Mouse (Mus musculus) hindbrain, postnatal 0 days (tissue): ENCODE measurements around the gene Rnf222. TPM values are rescaled to one million over a fixed set of nuclear protein-coding genes. Genes with fewer than 3 reads are reported as not detected.

Source experiments
- ATAC-seq: fragments of 200-750 bp; cut with Nextera tagmentation; 2 replicates; pipeline ENCODE4 v1.8.0; 2017; ENCODE audit warnings: mild to moderate bottlenecking, moderate TSS enrichment, moderate library complexity
- DNase-seq: peaks from one replicate; pipeline ENCODE4 v3.0.0-alpha.2; 2015; ENCODE audit warnings: low spot score
- H3K27ac ChIP-seq: fragments of 300-500 bp; sonication (generic); 2 replicates; pipeline ENCODE4 v1.5.1; 2014; ENCODE audit warnings: mild to moderate bottlenecking
- H3K27me3 ChIP-seq: fragments of 300-500 bp; sonication (generic); 2 replicates; pipeline ENCODE4 v1.6.1; 2014; ENCODE audit warnings: low read length, mixed read lengths; ENCODE audit not compliant: insufficient read depth
- H3K36me3 ChIP-seq: fragments of 300-500 bp; sonication (generic); 2 replicates; pipeline ENCODE4 v1.6.1; 2014; ENCODE audit warnings: low read length, mixed read lengths; ENCODE audit not compliant: insufficient read depth
- H3K4me1 ChIP-seq: fragments of 300-500 bp; sonication (generic); 2 replicates; pipeline ENCODE4 v1.6.1; 2014; ENCODE audit warnings: antibody characterized with exemption, low read length, mixed read lengths; ENCODE audit not compliant: insufficient read depth
- H3K4me2 ChIP-seq: fragments of 300-500 bp; sonication (generic); 2 replicates; pipeline ENCODE4 v1.6.1; 2014; ENCODE audit warnings: low read depth, mild to moderate bottlenecking, low read length, moderate library complexity, mixed read lengths
- H3K4me3 ChIP-seq: fragments of 300-500 bp; sonication (generic); 2 replicates; pipeline ENCODE4 v1.5.1; 2014; ENCODE audit warnings: low read length
- H3K9ac ChIP-seq: fragments of 300-500 bp; sonication (generic); replicated peaks from 2 replicates; pipeline ENCODE4 v1.6.1; 2014; ENCODE audit warnings: mild to moderate bottlenecking, low read length, moderate library complexity, mixed read lengths
- H3K9me3 ChIP-seq: fragments of 300-500 bp; sonication (generic); 2 replicates; pipeline ENCODE4 v1.6.1; 2016; ENCODE audit warnings: low read length, mixed read lengths
- CTCF ChIP-seq: IDR thresholded peaks from 2 replicates; pipeline ENCODE4 v1.5.1; 2016; ENCODE audit warnings: antibody characterized with exemption, control low read depth, low read depth
- WGBS: fragments of 180-500 bp; shearing (Covaris S2); extraction: QIAGEN DNeasy Blood & Tissue Kit; methylation state at CpG from one replicate; pipeline ENCODE4 v1.1.7; 2014; 5-methylcytosine and 5-hydroxymethylcytosine counted together
- polyA plus RNA-seq: library from polyadenylated mRNA; unstranded; fragments of >200 nt; fragmentation: Nextera tagmentation; extraction: Ambion mirVana; gene quantifications from 2 replicates; pipeline ENCODE4 v1.2.1, GENCODE M21; 2015
- total RNA-seq: library from RNA; depleted of rRNA; stranded (reverse); fragments of >200 nt; gene quantifications from 2 replicates; pipeline ENCODE4 v1.2.3, GENCODE M21; 2014

The Rnf222 gene
- total and polyA plus RNA-seq, 2 experiments from 2014 or later: 0.16 TPM; not detected in 1

DNA sequence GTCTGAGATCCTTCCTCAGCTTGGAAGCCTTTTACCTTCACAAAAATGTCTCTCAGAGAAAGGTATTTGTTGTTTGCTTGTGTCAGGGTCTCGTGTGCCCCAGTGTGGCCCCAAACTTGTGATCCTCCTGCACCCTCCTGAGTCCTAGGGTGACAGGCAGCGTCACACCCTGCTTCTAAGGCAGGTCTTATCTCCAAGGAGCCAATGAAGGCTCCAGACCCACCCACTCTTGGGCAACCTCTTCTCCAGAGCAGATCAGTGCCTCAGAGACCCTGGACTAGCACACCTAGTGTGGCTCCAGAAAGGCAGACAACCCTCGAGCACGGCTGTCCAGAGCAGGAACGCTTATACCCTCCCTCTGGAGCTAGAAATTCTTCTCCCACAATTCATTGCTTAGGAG is 4.0 kb upstream of the Rnf222 start:
- H3K27ac ChIP-seq: no peak overlapping the region
- 79% methylated on average over 5 of the region's 5 CpGs for WGBS
- H3K27me3 ChIP-seq: no peaks in the 10 kb centered on the region
- H3K4me3 ChIP-seq: no peak overlapping the region
- no peak for DNase-seq
- no peaks in the 10 kb centered on the region for H3K9me3 ChIP-seq
- no peak for ATAC-seq
- H3K36me3 ChIP-seq: no peaks in the 10 kb centered on the region
- H3K9ac ChIP-seq: no peak overlapping the region
- H3K4me1 ChIP-seq: no peaks in the 10 kb centered on the region
- TF ChIP-seq CTCF: no peak
- H3K4me2 ChIP-seq: no peak overlapping the region

DNA sequence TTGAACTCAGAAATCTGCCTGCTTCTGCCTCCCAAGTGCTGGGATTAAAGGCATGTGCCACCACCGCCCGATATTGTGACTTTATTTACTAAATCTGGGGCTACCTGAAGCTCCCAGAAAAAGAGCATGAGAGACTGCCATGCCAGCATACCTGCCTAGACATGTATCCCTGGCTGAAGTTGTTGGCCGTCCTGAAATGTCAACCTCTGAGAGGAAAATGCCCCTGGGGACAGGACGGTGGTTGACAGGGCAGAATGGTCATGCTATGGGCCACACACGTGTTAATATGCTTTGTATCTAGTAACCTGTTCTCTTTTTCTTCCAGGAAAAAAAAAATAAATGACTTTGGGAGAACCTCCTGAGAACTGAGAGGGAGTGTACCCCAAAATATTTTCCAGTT is 2.3 kb upstream of the Rnf222 start:
- no peak for TF ChIP-seq CTCF
- no peak overlapping the region for H3K4me3 ChIP-seq
- WGBS: 82% methylated on average over 5 of the region's 5 CpGs
- H3K9me3 ChIP-seq: no peaks in the 10 kb centered on the region
- DNase-seq (no peak), ATAC-seq (no peak)
- H3K4me1 ChIP-seq: no peaks in the 10 kb centered on the region
- no peak overlapping the region for H3K9ac ChIP-seq
- no peaks in the 10 kb centered on the region for H3K27me3 ChIP-seq
- no peaks in the 10 kb centered on the region for H3K36me3 ChIP-seq
- H3K4me2 ChIP-seq: no peak overlapping the region
- H3K27ac ChIP-seq: no peak overlapping the region

- H3K27ac ChIP-seq: no peak overlapping the region
- no peak overlapping the region for H3K9ac ChIP-seq
- H3K4me3 ChIP-seq: no peak overlapping the region
- no peaks in the 10 kb centered on the region for H3K9me3 ChIP-seq
- no peak for TF ChIP-seq CTCF
- no peaks in the 10 kb centered on the region for H3K36me3 ChIP-seq
- DNase-seq: no peak
- no peak overlapping the region for H3K4me2 ChIP-seq
- no peaks in the 10 kb centered on the region for H3K4me1 ChIP-seq
- no peaks in the 10 kb centered on the region for H3K27me3 ChIP-seq
- 90% methylated on average over 2 of the region's 2 CpGs for WGBS
- ATAC-seq: no peak
Observed at GRCm38 (mm10) chr11:68888653-68889052, 300 bp downstream of the Rnf222 start.

DNA sequence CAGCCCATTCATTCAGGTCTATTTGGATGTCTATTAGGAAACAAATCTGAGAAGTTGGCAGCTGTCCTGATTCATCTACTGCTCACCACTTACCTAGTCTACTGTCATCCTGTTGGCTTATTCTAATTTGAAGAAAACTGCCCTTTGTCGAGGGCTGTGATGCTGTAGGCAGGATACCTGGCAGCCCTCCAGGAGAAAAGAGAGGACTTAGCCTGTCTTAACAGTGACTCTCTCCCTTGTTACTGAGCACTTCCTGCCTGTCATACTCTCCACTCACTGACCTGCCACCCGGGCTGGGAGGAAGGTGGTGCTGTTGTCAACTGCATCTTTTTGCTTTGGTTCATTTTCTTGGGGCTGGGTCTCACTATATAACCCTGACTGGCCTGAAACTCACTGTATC is 2.3 kb downstream of the Rnf222 start:
- ATAC-seq: no peak
- H3K9ac ChIP-seq: no peak overlapping the region
- 36% methylated on average over 2 of the region's 2 CpGs for WGBS
- H3K27me3 ChIP-seq: no peaks in the 10 kb centered on the region
- no peaks in the 10 kb centered on the region for H3K36me3 ChIP-seq
- no peak overlapping the region for H3K4me2 ChIP-seq
- H3K4me1 ChIP-seq: no peaks in the 10 kb centered on the region
- no peaks in the 10 kb centered on the region for H3K9me3 ChIP-seq
- DNase-seq: peak; percentile 4
- H3K27ac ChIP-seq: no peak overlapping the region
- TF ChIP-seq CTCF: no peak
- H3K4me3 ChIP-seq: no peak overlapping the region

- TF ChIP-seq CTCF: no peak
- no peaks in the 10 kb centered on the region for H3K27me3 ChIP-seq
- 86% methylated on average over 5 of the region's 5 CpGs for WGBS
- no peaks in the 10 kb centered on the region for H3K9me3 ChIP-seq
- no peaks in the 10 kb centered on the region for H3K36me3 ChIP-seq
- no peak for DNase-seq
- H3K4me1 ChIP-seq: no peaks in the 10 kb centered on the region
- H3K27ac ChIP-seq: no peak overlapping the region
- no peak overlapping the region for H3K9ac ChIP-seq
- no peak overlapping the region for H3K4me2 ChIP-seq
- no peak for ATAC-seq
- no peak overlapping the region for H3K4me3 ChIP-seq
Observed at GRCm38 (mm10) chr11:68891823-68892222, 3.5 kb downstream of the Rnf222 start.

GRCm38 (mm10) chr11:68892233-68892832 is 4.0 kb downstream of the Rnf222 start:
- no peak for TF ChIP-seq CTCF
- no peaks in the 10 kb centered on the region for H3K9me3 ChIP-seq
- H3K9ac ChIP-seq: no peak overlapping the region
- 80% methylated on average over 15 of the region's 15 CpGs for WGBS
- no peak for ATAC-seq
- no peak overlapping the region for H3K27ac ChIP-seq
- DNase-seq: no peak
- no peaks in the 10 kb centered on the region for H3K27me3 ChIP-seq
- H3K4me1 ChIP-seq: no peaks in the 10 kb centered on the region
- no peak overlapping the region for H3K4me3 ChIP-seq
- H3K4me2 ChIP-seq: no peak overlapping the region
- no peaks in the 10 kb centered on the region for H3K36me3 ChIP-seq

- no peaks in the 10 kb centered on the region for H3K27me3 ChIP-seq
- no peak for TF ChIP-seq CTCF
- 78% methylated on average over 12 of the region's 12 CpGs for WGBS
Observed at GRCm38 (mm10) chr11:68893911-68894464, 5.6 kb downstream of the Rnf222 start.

More at GRCm38 (mm10) chr11:68893911-68894464, 5.6 kb downstream of the Rnf222 start:
- H3K4me3 ChIP-seq: no peak overlapping the region
- H3K36me3 ChIP-seq: no peaks in the 10 kb centered on the region
- no peak overlapping the region for H3K27ac ChIP-seq
- no peak for ATAC-seq
- no peak overlapping the region for H3K9ac ChIP-seq
- H3K9me3 ChIP-seq: no peaks in the 10 kb centered on the region
- no peak overlapping the region for H3K4me2 ChIP-seq
- no peaks in the 10 kb centered on the region for H3K4me1 ChIP-seq
- no peak for DNase-seq
